Mouse (Mus musculus) kidney, adult 11 months (tissue): ENCODE measurements around the gene Auh.

Source experiments
- DNase-seq: peaks from one replicate; pipeline ENCODE4 v3.0.0; 2022

Auh gene

DNA sequence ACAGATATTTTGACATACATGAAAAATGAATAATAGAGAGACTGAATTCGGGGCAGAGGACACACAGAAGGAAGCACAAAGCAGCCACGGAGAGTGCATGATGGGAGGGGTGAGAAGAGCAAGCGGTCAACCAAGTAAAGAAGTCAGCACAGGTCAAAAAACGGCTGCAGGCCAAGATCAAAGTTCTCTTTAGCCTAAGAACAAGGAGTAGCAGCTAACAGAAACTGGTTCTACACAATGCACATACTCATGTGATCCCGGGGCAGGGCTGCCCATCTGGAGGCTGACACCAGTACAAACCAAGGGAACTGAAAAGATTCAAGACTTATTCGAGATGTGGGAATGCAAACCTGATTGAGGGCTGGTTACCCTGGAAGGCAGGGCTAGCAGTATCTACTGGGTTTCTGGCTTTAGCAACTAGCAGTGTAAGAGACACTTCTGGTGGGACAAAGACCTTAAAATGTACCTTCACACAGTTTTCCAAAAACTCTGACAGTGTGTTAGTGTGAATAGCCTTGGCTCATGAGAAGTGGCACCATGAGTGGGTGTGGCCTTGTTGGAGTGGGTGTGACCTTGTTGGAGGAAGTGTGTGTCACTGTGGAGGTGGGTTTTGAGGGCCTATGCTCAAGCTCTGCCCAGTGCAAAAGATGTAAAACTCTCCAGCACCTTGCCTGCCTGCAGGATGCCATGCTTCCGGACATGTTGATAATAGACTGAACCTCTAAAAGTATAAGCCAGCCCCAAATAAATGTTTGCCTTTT, 8.2 kb downstream of the Auh start:
- DNase-seq = peak; percentile 64

DNA sequence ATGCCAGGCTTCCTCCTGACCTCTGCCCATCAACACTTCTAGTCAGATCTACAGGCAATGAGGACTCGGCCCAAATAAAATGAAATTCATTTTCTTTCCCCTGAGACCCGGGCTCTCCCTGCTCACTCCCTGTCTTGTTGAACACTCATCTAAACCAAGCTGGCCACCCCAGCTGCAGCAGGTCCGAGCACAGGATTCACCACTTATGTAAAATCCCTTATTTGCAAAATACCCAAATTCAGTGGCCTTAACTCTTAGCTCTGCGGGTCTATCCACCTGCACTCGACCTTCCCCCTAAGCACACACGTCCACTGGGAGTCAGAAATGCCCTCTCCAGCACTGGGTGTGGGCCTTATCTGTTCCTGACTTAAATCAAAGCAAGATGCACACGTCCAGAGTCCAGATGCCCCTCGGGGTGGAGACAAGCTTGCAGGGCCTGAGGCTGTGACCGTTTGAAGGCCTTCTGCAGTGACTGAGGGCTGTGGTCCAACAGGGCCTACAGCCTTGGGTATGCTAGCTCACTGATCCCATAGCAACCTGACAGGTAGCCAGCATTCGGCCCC, 9.6 kb downstream of the Auh start:
- DNase-seq = no peak

DNA sequence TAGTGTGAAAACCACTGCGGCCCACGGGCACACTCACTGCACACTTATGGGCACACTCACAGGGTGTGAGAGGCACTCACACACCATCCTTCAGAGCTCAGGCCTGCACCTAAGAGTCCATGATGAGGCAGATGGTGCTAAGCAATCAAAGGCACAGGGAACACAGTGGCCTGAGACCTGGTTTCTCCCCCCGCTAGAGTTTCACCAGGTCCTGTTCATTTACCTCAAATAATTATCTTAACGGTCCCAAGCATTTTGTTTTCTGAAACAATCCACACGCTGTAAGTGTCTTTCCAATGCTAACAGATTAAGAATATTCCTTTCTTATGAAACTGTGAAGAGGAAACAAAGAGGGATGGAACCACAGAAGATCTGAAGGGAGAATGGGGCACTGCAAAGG, 11.1 kb downstream of the Auh start:
- no peak for DNase-seq

DNA sequence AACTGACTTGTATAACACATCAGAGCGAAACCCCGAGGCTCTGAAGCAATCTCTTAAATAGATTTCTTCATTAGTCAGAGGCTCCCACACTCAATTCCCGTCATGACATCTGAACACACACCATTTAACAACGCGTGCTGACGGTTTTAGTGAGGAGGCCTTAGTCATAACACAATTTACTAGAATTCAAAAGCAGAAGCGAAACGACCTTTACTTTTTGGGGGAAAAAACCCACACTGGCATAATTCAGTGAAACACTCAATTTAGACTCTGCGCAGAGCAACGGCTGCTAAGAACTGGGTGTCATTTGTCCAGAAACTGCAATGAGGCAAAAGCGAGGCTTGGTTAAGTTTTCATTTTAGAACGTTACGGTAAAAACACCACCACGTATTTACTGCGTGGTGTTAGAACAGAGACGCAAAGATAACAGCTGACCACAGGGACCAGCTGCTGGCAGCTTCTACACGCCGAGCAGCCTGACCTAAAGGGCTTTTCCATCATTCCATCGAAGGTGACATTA, 14.8 kb downstream of the Auh start:
- no peak for DNase-seq

DNA sequence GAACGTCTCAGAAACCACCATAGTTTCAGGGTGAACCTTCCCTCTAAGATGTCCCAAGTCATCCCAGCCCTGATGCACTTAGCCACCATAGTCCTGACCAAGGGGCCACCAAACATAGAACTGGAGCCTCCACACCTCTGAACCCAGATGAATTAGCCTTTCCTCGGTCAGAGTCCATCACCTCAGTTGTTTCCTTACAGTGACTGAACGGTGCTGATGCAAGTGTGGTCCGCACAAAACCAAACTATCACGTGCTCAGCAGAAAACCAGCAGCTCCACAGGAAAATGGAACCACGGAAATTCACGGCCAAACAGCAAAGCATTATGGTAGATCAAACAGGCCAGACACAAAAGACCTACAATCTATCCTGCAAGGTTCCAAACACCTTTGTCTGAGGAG, 15.6 kb downstream of the Auh start:
- DNase-seq = no peak

DNA sequence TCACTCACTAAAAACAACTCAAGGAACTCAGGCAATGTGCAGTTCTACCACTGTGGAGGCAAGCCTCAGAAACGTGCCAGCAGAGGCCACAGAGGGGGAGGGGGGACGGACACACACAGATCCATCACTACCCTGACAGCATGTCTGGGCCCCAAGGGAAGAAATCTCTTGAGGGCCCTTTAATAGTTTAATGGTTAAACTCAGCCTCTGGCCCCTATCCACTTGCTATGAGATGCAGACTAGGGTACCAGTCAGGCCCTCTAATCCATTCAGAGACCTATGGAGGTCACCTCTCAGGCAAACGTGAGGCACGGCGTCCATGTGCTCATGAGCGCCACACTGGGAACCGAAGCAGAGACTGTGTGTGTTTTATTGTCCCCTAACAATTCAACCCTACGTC, 17.0 kb downstream of the Auh start:
- peak; percentile 53 for DNase-seq

DNA sequence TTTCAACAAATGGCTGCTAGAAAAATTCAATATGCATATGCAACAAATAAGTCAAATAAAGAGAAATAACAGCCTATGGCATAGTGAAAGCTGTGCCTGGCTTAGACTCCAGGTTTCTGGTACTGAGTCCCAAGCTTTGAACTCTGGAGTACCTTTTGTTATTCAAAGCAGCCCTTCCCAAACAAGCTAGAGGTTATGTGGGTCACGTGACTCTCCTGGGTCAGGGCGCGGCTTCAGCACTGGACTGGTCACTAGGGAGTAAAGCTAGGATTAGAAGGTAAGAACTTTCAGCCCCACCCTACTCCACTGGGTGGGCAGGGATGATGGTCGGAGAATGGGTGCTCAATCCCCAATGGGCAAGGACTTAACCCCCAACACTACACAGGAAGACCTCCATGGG, 18.2 kb downstream of the Auh start:
- DNase-seq = no peak

DNA sequence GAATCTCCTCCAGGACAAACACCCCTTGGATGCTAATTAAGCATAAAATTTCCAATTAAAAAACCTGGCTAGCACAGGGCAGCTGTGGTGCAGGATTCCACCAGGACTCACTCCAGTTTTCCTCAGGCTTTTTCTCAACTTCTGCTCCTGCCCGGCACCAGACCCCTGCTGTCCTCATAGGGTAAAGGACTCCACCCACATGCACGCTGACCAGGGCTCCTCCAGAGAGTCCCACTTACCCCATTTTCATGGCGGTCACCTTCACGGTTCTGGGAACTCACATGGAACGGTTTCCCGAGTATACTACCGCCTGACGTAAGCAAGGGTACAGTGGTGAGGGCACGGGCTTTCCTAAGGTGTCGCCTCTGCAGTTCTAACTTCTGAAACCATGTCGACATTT, 23.2 kb downstream of the Auh start:
- peak; percentile 68 for DNase-seq

DNA sequence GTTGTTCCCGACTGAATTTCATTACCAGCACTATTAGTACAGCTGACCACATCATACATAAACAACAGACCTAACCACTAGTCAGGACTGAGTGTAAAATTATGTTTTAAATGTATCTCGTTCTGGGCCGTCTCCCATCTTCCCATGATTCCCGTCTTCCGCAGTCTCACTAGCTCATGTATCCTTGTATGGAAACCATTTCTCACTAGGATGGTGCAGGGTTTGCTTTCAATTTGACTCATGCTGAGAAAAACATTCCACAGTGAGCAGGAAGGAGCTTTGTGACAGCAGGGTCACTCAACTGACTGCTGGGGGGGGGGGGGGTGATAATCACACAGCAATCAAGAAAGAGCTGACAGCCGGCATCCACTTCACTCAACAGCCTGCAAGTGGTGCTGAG, 25.3 kb downstream of the Auh start:
- DNase-seq = no peak

DNA sequence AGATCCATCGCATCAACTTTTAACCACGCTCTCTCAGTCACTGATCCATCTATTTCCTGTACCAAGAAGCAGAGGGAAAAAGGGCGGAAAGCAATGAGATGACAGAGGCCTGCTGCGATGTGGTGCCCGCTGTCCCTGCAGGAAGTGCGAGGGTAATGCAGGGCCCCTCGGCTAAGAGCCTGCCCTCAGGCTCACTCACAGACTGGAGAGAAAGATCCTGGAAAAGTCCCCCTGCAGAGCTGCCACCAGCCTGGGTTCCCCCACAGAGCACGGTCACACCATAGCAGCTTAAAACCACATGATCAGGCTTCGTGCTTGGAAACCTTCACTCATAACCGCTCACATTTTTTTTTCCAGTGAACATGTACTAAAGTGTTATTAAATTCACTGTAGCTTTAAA, 25.7 kb downstream of the Auh start:
- DNase-seq = no peak

DNA sequence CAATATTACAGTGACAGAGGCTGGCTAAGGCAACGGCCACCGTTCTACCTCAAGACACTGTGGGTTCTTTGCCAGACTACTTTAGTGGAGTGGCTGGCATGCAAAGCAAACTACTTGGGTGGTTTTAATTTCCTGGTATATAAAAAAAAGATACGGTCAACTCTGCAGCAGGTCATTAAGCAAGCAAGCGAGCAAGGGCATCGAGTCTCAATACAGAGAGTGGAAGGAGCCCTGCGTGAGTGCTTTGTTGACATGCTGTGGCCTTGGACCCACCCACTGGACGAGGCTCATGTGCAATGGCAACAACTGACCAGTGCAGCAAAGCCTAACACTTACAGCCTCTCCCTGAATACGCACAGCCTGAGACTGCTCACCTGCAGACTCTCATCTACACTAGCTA, 27.0 kb downstream of the Auh start:
- peak; percentile 32 for DNase-seq

DNA sequence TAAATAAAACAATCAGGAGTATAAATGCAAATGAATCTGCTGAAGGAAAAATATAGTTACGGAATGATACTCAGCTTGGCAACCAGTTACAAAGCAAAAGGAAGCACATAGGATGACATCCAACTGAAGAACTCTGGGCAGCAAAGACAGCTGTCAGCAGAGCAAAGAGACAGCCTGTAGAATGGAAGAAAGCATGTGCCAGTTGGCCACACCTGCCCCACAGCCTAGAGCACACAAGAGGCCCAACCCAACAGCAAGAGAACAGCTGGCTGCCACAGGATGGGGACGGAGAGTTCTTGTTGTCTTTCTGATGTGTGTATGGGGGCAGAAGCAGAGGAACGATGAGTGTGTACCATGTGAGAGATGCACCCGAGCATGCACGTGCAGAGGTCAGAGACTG, 29.8 kb downstream of the Auh start:
- no peak for DNase-seq

DNA sequence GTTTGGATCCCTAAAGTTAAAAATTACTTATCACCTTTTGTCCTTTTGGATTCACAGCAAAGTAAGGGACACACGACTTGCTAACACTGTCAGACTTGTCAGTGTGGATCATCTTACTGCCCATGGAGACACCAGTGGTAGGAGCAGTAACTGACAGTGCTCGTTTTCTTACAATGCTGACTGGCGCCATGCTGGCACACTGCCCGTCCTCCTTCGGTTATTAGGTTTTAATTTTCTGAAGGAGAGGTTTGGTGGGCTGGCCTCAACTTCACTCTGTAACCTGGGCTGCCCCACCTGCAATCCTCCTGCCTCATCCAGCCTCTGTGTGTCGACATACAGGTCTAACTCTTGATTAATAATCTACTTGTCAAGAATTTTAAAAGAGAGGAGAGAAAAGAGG, 31.7 kb downstream of the Auh start:
- DNase-seq = no peak

DNA sequence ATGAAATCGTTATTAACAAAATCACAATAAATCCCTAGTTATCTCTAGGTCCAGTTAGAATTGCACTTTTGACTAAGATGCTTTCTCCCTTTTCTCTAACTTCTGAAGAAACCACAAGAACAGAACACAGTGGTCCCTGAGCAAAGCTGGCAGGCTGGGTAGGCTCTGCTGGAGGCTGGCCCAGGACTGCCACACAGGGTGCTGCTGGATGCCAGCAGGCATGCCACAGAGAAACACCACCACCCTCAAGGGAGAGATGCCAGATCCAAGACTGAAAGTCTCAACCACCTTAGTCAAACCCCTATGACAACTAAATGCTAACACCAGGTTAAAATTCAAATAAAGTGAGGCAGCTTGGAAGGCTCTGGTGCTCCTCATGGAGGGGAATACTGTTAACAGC, 36.7 kb downstream of the Auh start:
- DNase-seq = peak; percentile 65

DNA sequence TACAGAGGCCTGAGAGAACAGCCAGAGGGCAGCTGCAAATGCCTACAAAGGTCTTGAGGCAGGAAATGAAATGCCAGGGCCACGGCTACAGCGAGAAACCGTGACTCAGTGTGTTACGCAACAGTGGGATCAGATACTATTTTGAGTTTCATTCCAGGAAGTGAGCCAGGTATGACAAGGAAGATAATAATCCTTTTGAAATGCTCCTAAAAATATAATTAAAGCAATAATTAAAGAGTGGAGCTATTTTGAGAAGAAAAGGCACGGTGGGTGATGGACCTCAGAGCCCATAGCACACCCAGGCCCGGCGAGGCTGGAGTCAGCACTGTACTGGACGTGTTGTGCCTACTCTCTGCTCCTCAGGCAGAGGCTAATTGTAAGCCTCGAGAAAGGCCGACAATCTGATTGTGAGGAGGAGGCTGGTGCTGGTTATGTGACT, 37.4 kb downstream of the Auh start:
- DNase-seq = peak; percentile 67

DNA sequence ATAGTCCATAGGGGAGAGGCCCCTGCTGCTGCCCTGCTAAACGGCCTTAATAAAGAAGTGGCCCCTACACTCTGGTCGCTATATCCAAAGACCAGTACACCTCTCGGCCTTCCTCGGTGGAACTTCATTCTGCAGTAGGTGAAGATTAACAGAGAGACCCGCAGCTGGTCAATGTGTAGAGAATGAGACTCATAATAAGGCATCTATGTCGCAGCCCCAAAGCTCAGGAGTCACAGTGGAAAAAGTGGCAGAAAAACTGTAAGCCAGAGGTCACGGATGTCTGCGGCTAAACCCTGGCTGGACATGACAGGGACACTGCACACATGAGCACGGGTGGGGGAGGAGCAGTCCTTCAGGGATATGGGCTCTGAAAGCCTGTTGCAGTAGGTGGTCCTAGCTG, 39.2 kb downstream of the Auh start:
- peak; percentile 65 for DNase-seq

DNA sequence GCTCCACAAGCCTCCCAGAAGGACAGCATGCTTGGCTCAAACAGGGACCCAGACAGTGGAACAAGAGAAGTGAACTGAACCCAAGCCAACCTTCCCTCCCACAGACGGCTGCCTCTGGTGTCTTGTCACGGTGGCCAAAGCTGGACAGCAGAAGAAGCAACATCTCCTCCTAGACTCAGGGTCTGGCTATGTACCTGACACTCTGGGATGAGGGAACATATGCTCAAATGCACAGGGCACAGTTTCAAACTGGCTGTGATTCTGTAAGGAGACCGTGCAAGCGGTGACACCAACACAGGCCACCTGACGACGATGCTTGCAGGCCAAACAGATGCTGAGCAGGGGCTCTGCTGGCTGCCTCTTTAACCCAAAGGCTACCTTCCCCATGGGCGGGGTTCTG, 42.7 kb downstream of the Auh start:
- no peak for DNase-seq

DNA sequence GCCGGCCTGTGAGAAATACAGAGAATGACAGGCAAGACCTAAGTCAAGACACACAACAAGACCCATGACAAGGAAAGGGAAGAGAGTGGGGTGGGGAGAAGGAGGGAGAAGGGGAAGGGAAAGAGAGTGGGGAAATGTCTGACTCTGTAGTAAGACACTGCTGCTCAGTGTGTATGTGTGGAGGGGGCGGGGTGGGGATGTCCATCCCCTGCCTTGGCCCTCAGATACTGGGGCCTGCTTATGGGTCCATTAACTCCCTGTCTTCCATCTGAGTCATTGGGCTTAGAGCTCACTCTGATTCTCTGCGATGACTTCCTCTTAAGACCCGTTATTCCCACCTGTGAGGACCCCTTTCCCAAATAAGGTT, 45.5 kb downstream of the Auh start:
- no peak for DNase-seq

DNA sequence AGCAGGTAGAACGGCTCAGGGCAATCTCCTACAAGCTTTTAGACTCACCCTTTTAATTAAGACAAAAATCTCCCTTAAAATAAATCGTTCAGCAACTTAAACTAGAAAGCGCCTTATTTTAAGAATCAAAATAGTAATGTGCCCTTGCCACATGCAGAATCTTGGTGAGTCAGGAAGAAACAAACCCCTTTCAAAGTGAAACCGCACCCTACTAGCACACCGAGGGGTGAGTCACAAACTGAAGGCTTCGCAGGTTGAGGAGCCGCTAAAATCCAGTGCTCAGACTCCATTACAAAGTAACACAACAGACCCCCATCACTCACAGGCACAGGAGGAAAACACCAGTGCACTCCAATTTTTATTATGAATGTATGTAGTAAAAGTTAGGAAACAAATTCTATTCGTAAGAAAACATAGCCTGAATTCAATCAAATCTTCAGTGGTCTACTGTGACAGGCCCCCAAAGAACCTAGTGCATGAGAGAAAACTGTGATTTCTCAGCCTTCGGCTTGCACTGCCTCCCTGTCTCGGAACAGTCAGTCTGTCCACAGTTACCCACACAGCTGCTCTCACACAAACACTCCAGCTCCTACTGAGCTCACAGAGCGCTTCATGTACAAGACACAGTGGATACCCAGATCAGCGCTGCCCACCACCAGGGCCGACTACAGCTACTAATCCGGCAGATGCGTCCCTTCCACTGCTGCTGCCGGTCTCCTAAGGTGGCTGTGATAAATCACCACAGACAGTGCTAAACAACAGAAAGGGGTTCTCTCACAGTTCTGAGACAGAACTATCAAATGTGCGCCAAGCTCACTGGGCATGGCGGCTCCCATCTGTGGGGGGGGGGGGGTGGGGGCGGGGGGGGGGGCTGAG, 46.2 kb downstream of the Auh start:
- no peak for DNase-seq

DNA sequence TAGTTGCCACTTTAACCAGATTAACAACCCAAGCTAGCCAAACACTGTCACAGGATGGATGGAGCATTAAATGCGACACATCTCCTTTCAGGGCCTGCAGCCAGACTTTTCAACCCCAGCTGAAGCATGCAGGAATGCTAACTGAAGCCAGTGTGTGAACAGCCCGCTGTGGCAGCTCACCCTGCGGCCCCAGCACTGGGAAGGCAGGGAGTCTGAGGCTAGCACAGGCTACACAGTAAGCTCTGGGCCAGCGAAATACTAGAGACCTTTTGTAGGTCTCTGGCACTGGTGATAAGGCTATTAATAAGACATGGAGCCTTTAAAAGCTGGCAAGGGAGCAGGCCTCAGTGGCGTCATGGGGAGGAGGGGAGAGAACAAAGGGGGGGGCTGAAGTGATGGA, 49.1 kb downstream of the Auh start:
- DNase-seq = no peak

DNA sequence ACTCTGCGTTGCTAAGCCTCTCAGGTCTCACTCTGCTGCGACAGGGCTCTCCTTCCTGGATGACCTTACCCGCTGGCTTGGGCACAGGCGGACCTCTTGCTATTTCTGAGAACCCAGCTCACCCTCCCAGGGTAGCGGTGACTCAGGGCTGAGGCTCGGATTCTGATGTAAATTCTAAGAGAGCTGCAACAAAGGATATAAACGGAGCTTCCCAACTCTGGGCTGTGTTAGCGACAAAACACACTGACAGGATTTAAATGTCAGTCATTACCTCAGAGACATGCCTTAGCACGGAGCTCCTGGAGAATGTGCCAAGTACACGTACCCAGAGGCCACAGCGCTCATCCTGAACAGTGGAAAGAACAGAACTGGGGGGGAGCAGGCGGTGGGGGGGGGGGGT, 49.6 kb downstream of the Auh start:
- DNase-seq = no peak

DNA sequence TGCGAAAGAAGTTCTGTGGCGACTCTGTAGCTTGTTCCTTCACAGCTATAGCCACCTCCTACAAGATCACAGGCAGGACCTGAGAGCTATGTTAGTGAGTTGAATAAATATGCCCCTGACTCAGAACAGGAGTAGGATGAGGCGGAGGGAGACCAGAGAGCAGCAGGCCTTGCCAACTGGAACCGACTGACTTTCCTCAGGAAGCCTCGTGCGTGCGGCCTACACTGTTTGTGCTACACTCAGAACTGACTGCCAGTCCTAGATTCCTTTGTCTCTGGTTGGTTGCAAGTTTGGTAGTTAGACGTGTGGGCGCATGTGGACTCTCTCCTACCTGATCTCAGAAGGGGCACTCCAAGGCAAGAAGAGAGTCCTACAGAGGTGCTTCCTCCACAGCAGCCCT, 50.2 kb downstream of the Auh start:
- DNase-seq = no peak

DNA sequence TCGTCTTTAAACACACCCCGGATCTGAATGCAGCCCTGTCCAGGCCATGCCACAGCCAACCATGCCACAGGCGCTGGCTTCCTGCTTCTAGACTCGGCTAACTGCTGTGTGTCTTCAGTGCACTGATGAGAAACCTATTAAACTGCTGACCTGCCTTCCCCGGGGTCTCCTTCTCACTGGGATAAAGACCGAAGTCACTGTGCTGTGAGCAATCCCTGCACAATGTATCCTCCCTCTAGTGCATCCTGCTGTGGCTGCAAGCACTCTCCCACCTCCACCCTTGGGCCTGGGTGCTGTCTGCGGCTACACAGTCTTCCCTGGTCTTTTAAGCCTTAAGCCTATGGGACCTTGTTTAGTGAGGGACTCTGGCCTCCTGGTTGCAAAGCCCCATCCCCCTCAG, 50.7 kb downstream of the Auh start:
- DNase-seq = no peak
